Mouse (Mus musculus): ENCODE results near the gene Dcbld2.

The Dcbld2 gene

DNA sequence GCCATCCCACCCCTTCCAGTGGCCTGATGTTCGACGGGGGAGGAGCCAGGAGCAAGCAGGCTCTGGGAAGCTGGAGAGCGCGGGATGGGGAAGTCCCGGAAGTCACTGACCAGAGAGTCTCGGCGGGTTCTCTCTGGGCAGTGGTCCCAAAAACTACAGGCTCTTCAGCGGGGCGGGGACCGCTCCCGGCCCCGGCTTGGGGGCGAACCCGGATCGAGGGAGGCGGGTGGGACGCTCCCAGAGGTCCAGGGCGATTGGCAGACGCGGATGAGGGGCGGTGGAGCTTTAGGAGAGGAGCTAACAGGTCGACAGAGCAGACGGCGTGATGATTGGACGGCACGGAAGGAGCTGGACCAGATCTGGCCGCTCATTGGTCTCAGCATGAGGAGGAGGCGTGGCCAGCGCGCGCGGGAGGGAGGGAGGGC lies at the start of gene Dcbld2:
Dcbld2 (plus strand) TSS at position 382 of the 425 bp plus-strand sequence.
- peak; percentile 99 for DNase-seq (ENCODE audit: low spot score)

GRCm38 (mm10) chr16:58377170-58377569 lies 31.1 kb upstream of the Dcbld2 start:
- no peak for DNase-seq (ENCODE audit: low spot score)

DNA sequence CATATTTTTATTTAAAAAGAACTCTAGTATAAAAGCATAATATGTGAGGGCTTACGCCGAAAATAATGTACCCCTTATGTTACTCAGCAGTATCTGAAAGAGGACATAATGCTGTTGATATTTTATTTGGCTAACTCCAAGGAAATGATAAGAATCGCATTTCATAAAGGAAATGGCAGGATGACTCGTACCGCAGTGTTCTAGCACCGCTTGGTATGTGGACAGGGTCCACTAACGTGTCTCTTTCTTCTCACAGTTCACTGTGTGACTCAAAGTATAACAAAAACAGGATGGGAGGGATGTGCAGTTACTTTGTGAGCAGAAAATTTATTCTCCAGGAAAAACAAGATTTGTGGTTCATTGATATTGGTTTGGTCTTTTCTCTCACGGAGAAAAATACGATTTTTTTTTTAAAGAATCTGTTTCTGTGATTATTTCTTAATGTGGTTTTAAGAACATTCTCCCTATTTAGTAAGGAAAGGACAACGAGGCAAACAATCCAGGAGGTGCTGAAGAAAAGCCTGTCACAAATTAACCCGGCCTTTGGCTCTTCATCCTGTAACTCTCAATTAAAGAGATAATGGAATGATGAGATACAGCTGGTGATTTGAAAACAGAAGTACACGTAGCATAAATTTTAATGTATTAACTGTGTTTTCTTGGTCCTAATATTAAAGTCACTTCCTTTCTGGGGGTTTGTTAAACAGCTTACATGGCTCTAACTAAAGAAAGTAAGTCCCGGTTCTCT lies 30.3 kb upstream of the Dcbld2 start:
- DNase-seq (ENCODE audit: low spot score) = no peak

DNA sequence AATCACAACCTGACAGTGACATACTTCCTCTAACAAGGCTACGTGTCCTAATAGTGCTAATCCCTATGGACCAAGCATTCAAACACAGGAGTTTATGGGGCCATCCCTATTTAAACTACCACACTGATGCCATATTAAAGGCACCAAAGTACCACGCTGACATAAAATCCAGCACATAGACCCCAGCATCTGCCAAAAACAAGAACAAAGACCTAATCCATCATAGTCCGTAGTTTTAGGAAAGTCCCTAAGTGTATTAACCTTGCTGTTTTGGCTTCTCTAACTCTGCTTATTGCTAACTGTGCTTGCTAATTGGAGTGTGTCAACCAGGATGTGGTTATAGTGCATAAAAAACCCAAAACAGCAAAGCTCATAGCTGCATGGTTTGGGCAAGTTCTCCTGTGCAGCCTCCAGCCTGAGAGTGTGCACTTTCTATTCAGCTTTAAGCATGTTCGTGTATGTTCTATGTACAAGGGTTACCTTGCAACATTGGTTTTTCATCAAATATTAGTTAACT lies 21.9 kb upstream of the Dcbld2 start:
- no peak for DNase-seq (ENCODE audit: low spot score)

GRCm38 (mm10) chr16:58389143-58389755 lies 19.0 kb upstream of the Dcbld2 start:
- no peak for DNase-seq (ENCODE audit: low spot score)

GRCm38 (mm10) chr16:58393036-58393435 lies 15.2 kb upstream of the Dcbld2 start:
- no peak for DNase-seq (ENCODE audit: low spot score)

DNA sequence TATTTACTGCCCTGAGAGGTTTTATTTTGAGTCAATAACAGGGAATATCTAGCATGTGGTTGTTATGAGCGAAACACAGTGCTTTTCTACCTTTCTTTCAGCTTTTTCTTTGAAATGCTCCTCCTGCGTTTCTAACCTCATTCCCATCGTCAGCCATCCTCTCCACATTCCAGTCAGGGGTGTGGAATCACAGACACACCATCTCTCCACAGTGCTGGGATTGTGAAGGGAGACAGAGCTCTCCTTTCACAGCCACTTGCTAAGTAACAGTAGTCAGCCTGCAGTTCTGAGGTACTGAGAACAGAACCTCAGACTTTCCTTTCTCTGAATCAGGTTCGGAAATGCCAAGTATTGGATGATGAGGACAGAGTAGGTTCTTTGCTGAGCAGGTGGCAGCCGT lies 14.1 kb upstream of the Dcbld2 start:
- DNase-seq (ENCODE audit: low spot score) = no peak

DNA sequence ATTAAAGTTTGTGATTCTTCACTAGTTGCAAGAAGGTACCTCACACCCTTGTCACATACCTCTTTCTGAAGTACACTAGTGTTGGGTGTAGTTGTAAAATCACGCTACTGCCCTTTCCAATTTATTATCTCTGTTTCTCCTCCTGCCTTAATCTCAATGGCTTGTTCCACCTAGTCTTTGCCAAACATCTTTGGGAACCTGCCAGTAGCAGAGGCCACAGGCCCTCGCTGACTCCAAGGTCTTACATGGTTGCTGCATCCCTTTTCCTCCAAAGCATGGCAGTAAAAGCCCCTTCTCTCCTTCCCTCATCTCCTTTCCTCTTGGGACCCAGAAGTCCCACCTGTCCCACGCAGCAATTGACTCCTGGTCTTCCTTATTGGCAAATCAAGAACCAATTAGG lies 9.6 kb upstream of the Dcbld2 start:
- DNase-seq (ENCODE audit: low spot score) = no peak

DNA sequence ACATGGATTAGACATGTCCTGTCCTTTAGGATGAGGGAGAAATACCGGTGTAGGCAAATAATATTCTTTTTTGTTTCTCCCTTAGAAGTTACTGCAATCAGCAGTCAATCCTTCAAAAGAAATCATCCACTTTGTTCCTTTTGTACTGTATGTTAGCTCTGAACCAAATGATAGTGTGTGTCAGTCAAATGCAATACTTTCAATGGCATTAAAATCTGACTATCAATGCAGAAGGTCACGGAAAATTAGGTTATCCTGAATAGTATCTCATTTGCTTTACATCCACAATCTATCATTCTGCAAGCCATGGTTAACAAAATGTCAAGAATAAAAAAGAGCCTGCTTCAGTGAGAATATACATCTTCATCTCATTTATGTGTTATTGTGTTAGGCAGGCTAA lies 7.2 kb upstream of the Dcbld2 start:
- DNase-seq (ENCODE audit: low spot score) = no peak

DNA sequence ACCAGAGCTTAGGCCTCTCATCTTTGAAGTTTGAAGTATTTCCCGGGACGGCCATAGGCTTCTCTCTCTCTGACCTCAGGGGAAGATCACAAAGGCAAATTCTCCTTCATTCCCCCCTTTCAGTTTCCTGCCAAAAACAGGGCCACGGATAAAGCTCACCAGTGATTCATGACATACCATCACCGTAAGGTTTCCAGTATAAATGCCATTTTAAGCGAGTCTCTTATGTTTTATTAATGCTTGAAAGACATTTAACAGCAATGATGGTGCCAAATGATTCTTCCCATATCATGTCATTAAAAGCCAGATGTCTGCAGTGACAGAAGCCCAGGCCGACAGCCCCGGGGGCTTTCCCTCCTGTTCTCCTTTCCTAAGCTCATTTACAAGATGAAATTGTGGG lies 3.6 kb upstream of the Dcbld2 start:
- no peak for DNase-seq (ENCODE audit: low spot score)

DNA sequence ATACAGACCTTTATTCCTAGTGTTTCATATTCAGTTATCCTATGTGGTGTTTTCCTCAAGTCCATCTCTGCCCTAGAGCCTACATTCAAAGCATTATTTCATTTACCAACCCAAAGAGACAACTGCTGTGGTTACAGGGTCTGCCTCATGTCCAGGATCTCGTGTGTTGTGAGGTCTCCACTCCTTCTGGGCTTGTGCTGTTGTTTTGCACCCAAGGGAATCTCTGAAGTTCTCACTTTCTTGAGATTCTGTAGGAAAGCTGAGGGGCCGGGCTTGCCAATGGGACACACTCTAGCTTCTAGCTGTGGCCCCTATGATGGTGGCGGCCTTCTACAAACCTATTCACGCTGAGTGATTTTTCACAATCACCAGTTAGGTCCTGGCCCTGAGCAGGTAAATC lies 3.0 kb upstream of the Dcbld2 start:
- DNase-seq (ENCODE audit: low spot score) = no peak

GRCm38 (mm10) chr16:58408487-58409281 lies 441 bp downstream of the Dcbld2 start:
- peak; percentile 57 for DNase-seq (ENCODE audit: low spot score)

- no peak for DNase-seq (ENCODE audit: low spot score)
Measured at GRCm38 (mm10) chr16:58409825-58410224, 1.6 kb downstream of the Dcbld2 start.

GRCm38 (mm10) chr16:58414801-58415200 lies 6.6 kb downstream of the Dcbld2 start:
- no peak for DNase-seq (ENCODE audit: low spot score)

DNA sequence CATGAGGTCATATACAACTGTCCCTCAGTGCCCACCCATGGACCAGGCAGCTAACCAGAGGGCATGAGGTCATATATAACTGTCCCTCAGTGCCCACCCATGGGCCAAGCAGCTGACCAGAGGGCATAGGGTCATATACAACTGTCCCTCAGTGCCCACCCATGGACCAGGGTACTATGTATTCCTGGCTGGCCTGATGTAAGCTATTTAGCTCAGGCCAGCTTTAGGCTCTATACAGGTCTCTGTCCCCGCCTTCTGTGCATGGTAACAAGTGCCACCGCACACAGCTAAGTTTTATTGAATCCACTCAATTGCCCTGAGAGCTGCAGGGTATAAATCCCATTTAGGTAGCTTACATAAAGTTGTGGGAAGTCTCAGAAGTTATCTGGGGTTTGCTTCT lies 7.3 kb downstream of the Dcbld2 start:
- DNase-seq (ENCODE audit: low spot score) = no peak

DNA sequence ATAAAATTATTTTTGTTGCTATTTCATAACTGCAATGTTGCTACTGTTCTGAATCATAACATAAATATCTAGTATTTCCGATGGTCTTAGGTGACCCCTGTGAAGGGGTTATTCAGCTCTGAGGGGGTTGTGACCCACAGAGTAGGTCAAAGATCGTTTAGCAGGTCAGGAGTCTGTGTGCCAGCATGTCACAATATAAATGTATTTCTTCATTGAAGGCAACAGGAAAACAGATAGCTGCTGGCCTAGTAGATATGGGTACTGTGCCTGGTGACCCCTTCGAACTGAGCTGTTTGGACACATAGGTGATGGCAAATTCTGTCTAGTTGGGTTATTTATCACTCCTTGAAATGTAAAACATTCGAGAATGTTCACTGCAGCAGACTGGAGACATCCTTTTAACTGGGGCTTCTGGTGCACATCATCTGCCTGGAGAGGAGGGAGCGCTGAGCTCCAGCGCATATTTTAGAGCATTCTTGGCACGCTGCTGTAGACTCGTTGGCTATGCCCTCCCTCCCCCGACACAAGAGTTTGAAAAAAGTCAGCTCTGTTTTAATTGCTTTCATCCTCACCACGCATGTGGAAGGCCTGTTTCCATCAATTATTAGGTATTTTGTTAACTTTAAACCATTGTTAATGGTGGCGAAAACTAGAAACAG lies 13.6 kb downstream of the Dcbld2 start:
- peak; percentile 23 for DNase-seq (ENCODE audit: low spot score)

DNA sequence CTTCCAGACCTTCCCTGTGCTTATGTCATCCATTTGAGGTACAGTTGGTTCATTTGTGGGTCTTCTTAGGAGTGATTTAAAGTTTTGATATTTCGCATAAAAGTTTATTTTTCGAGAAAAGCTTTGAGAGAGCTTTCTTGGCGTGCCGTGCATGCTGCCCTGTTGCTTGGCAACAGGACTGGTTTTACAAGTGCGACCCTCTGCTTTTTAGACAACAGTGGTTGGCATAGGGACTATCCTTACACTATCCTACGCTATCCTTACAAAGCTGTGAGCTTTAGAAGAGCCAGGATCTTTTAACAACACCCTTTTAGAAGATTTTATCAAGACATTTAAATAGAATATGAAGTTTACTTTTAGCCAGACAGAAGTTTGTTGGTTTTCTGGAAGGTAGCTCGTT lies 22.0 kb downstream of the Dcbld2 start:
- DNase-seq (ENCODE audit: low spot score) = no peak

- no peak for DNase-seq (ENCODE audit: low spot score)
Measured at GRCm38 (mm10) chr16:58432384-58432783, 24.1 kb downstream of the Dcbld2 start.

- no peak for DNase-seq (ENCODE audit: low spot score)
Measured at GRCm38 (mm10) chr16:58444735-58445134, 36.5 kb downstream of the Dcbld2 start.

- DNase-seq (ENCODE audit: low spot score) = no peak
Measured at GRCm38 (mm10) chr16:58446281-58447259, 38.3 kb downstream of the Dcbld2 start.

- DNase-seq (ENCODE audit: low spot score) = no peak
Measured at GRCm38 (mm10) chr16:58449073-58449472, 40.8 kb downstream of the Dcbld2 start.
